Mouse (Mus musculus) liver, postnatal 0 days (tissue): ENCODE results near the gene Mrpl52.

Experiments used
- CTCF ChIP-seq: sonication (generic); IDR thresholded peaks from 2 replicates; pipeline ENCODE4 v1.5.1; 2016; ENCODE audit warnings: antibody characterized with exemption, low read depth
- EP300 ChIP-seq: IDR thresholded peaks from 2 replicates; pipeline ENCODE4 v1.6.1; 2016; ENCODE audit warnings: antibody characterized with exemption, low read depth, mild to moderate bottlenecking

DNA sequence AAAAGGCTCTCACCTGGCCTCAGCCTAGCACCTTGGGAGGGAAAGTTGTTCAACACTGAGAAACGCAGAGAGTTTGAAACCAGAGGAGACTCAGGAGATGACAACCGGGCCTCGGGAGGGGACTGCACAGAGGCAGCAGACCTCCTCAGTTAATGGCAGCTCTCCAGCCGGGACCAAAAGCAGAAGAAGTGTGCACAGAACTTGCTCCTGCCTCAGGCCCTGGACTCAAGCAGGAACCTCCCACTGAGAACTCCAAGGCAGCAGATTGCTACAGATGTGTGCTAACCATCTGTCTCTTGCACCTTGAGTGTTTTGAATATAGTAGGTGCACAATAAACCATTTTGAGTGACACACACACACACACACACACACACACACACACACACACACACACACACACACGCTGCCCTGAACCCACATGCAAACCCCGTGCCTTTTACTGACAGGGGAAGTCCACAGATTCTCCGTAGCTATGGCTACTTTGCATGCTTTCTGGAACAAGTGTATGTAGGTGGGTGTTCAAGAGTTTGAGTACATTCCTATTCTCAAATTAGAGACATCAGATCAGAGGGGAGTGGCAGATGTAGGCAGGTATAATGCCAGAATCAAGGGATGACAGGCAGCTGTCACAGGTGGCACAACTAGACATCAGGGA lies 28.7 kb upstream of the Mrpl52 start:
- TF ChIP-seq CTCF = no peak
- TF ChIP-seq EP300 = no peak
